Mouse (Mus musculus): ENCODE data around the gene Necap1. TPM values are rescaled to one million over a fixed set of nuclear protein-coding genes. Genes with fewer than 3 reads are reported as not detected.

Necap1 gene
- polyA plus RNA-seq, 1 experiment = 21.9 TPM

GRCm38 (mm10) chr6:122881287-122881686 lies 7.0 kb downstream of the Necap1 start:
- Histone ChIP-seq H3K27me3 (ENCODE audit: control insufficient read depth, insufficient read depth, insufficient read length) (no peaks in the 10 kb centered on the region), H3K79me2 (ENCODE audit: control insufficient read depth, insufficient read depth) (peaks cover 36% of the 10 kb centered on the region), H3K36me3 (ENCODE audit: control insufficient read depth, insufficient read depth) (peaks cover 51% of the 10 kb centered on the region), H3K4me3 (no peak overlapping the region), H3ac (ENCODE audit: control insufficient read depth, insufficient read length) (no peak overlapping the region), H3K4me2 (ENCODE audit: low read depth) (no peak overlapping the region)
- TF ChIP-seq POLR2A (IDR thresholded peaks at IDR 0.05; ENCODE audit: insufficient read length, low read depth) (no peak), MAX (IDR thresholded peaks at IDR 0.05; ENCODE audit: low read depth) (no peak), POLR2AphosphoS2 (IDR thresholded peaks at IDR 0.05; ENCODE audit: insufficient read length, low read depth) (no peak), REST (IDR thresholded peaks at IDR 0.05; ENCODE audit: insufficient read depth, insufficient read length) (no peak), SRF (IDR thresholded peaks at IDR 0.05; ENCODE audit: control insufficient read depth, insufficient read length, low read depth) (no peak), USF1 (IDR thresholded peaks at IDR 0.05; ENCODE audit: low read depth) (no peak), MYOD1 (IDR thresholded peaks at IDR 0.05; ENCODE audit: control insufficient read depth in 1 of 3, insufficient read length in 2 of 3, low read depth in 2 of 3) (no peak), TCF12 (IDR thresholded peaks at IDR 0.05; ENCODE audit: insufficient read depth, poor library complexity, severe bottlenecking) (no peak), MYOG (IDR thresholded peaks at IDR 0.05; ENCODE audit: control insufficient read depth in 1 of 3, insufficient read depth in 1 of 3, insufficient read length in 2 of 3, low read depth in 2 of 3) (no peak), E2F4 (IDR thresholded peaks at IDR 0.05; ENCODE audit: insufficient read depth) (no peak), TCF3 (IDR thresholded peaks at IDR 0.05; ENCODE audit: insufficient read length, low read depth) (no peak)

GRCm38 (mm10) chr6:122883603-122884002 lies 9.3 kb downstream of the Necap1 start:
- no peaks in the 10 kb centered on the region for H3K27me3 ChIP-seq (ENCODE audit: control insufficient read depth, insufficient read depth, insufficient read length)
- H3K79me2 ChIP-seq (ENCODE audit: control insufficient read depth, insufficient read depth) = peaks cover 14% of the 10 kb centered on the region
- H3K4me2 ChIP-seq (ENCODE audit: low read depth) = no peak overlapping the region
- no peak for TF ChIP-seq TCF3 (IDR thresholded peaks at IDR 0.05; ENCODE audit: insufficient read length, low read depth)
- no peak for TF ChIP-seq POLR2A (IDR thresholded peaks at IDR 0.05; ENCODE audit: insufficient read length, low read depth)
- no peak for TF ChIP-seq REST (IDR thresholded peaks at IDR 0.05; ENCODE audit: insufficient read depth, insufficient read length)
- no peak for TF ChIP-seq SRF (IDR thresholded peaks at IDR 0.05; ENCODE audit: control insufficient read depth, insufficient read length, low read depth)
- TF ChIP-seq TCF12 (IDR thresholded peaks at IDR 0.05; ENCODE audit: insufficient read depth, poor library complexity, severe bottlenecking) = no peak
- TF ChIP-seq MYOG (IDR thresholded peaks at IDR 0.05; ENCODE audit: control insufficient read depth in 1 of 3, insufficient read depth in 1 of 3, insufficient read length in 2 of 3, low read depth in 2 of 3) = no peak
- no peak for TF ChIP-seq CEBPB (IDR thresholded peaks at IDR 0.05; ENCODE audit: insufficient read depth, poor library complexity, severe bottlenecking)
- no peak for TF ChIP-seq POLR2AphosphoS2 (IDR thresholded peaks at IDR 0.05; ENCODE audit: insufficient read length, low read depth)
- peaks cover 65% of the 10 kb centered on the region for H3K36me3 ChIP-seq (ENCODE audit: control insufficient read depth, insufficient read depth)
- no peak overlapping the region for H3K4me3 ChIP-seq
- H3ac ChIP-seq (ENCODE audit: control insufficient read depth, insufficient read length) = no peak overlapping the region

GRCm38 (mm10) chr6:122889599-122889998 lies 15.3 kb downstream of the Necap1 start:
- no peak for TF ChIP-seq SRF (IDR thresholded peaks at IDR 0.05; ENCODE audit: control insufficient read depth, insufficient read length, low read depth)
- TF ChIP-seq MAX (IDR thresholded peaks at IDR 0.05; ENCODE audit: low read depth) = no peak
- TF ChIP-seq TCF12 (IDR thresholded peaks at IDR 0.05; ENCODE audit: insufficient read depth, poor library complexity, severe bottlenecking) = no peak
- no peak for TF ChIP-seq POLR2A (IDR thresholded peaks at IDR 0.05; ENCODE audit: insufficient read length, low read depth)
- no peak for TF ChIP-seq POLR2AphosphoS2 (IDR thresholded peaks at IDR 0.05; ENCODE audit: insufficient read length, low read depth)
- no peak for TF ChIP-seq MYOD1 (IDR thresholded peaks at IDR 0.05; ENCODE audit: control insufficient read depth in 1 of 3, insufficient read length in 2 of 3, low read depth in 2 of 3)
- TF ChIP-seq MYOG (IDR thresholded peaks at IDR 0.05; ENCODE audit: control insufficient read depth in 1 of 3, insufficient read depth in 1 of 3, insufficient read length in 2 of 3, low read depth in 2 of 3) = no peak
- no peak for TF ChIP-seq TCF3 (IDR thresholded peaks at IDR 0.05; ENCODE audit: insufficient read length, low read depth)
- TF ChIP-seq E2F4 (IDR thresholded peaks at IDR 0.05; ENCODE audit: insufficient read depth) = no peak
- no peak for TF ChIP-seq REST (IDR thresholded peaks at IDR 0.05; ENCODE audit: insufficient read depth, insufficient read length)
- TF ChIP-seq CEBPB (IDR thresholded peaks at IDR 0.05; ENCODE audit: insufficient read depth, poor library complexity, severe bottlenecking) = no peak
- no peak for TF ChIP-seq USF1 (IDR thresholded peaks at IDR 0.05; ENCODE audit: low read depth)
- Histone ChIP-seq H3K4me2 (ENCODE audit: low read depth) (no peak overlapping the region), H3K79me2 (ENCODE audit: control insufficient read depth, insufficient read depth) (no peaks in the 10 kb centered on the region), H3K4me3 (no peak overlapping the region), H3K36me3 (ENCODE audit: control insufficient read depth, insufficient read depth) (peaks cover 37% of the 10 kb centered on the region), H3K27me3 (ENCODE audit: control insufficient read depth, insufficient read depth, insufficient read length) (no peaks in the 10 kb centered on the region), H3ac (ENCODE audit: control insufficient read depth, insufficient read length) (no peak overlapping the region)

- TF ChIP-seq CEBPB (IDR thresholded peaks at IDR 0.05; ENCODE audit: insufficient read depth, poor library complexity, severe bottlenecking) = no peak
- TF ChIP-seq POLR2A (IDR thresholded peaks at IDR 0.05; ENCODE audit: insufficient read length, low read depth) = no peak
- no peak for TF ChIP-seq USF1 (IDR thresholded peaks at IDR 0.05; ENCODE audit: low read depth)
- no peak for TF ChIP-seq MYOG (IDR thresholded peaks at IDR 0.05; ENCODE audit: control insufficient read depth in 1 of 3, insufficient read depth in 1 of 3, insufficient read length in 2 of 3, low read depth in 2 of 3)
- TF ChIP-seq POLR2AphosphoS2 (IDR thresholded peaks at IDR 0.05; ENCODE audit: insufficient read length, low read depth) = no peak
- TF ChIP-seq SRF (IDR thresholded peaks at IDR 0.05; ENCODE audit: control insufficient read depth, insufficient read length, low read depth) = no peak
- no peak for TF ChIP-seq TCF12 (IDR thresholded peaks at IDR 0.05; ENCODE audit: insufficient read depth, poor library complexity, severe bottlenecking)
- no peak for TF ChIP-seq E2F4 (IDR thresholded peaks at IDR 0.05; ENCODE audit: insufficient read depth)
- no peak for TF ChIP-seq REST (IDR thresholded peaks at IDR 0.05; ENCODE audit: insufficient read depth, insufficient read length)
- TF ChIP-seq MAX (IDR thresholded peaks at IDR 0.05; ENCODE audit: low read depth) = no peak
- no peak for TF ChIP-seq MYOD1 (IDR thresholded peaks at IDR 0.05; ENCODE audit: control insufficient read depth in 1 of 3, insufficient read length in 2 of 3, low read depth in 2 of 3)
- TF ChIP-seq TCF3 (IDR thresholded peaks at IDR 0.05; ENCODE audit: insufficient read length, low read depth) = no peak
- no peaks in the 10 kb centered on the region for H3K27me3 ChIP-seq (ENCODE audit: control insufficient read depth, insufficient read depth, insufficient read length)
- H3K36me3 ChIP-seq (ENCODE audit: control insufficient read depth, insufficient read depth) = peaks cover 21% of the 10 kb centered on the region
- no peaks in the 10 kb centered on the region for H3K79me2 ChIP-seq (ENCODE audit: control insufficient read depth, insufficient read depth)
- H3K4me2 ChIP-seq (ENCODE audit: low read depth) = no peak overlapping the region
- no peak overlapping the region for H3K4me3 ChIP-seq
- no peak overlapping the region for H3ac ChIP-seq (ENCODE audit: control insufficient read depth, insufficient read length)
Observed at GRCm38 (mm10) chr6:122892442-122893049, 18.3 kb downstream of the Necap1 start.

Data from myocyte (in vitro differentiated cells).